ENCODE assay signal across 9 mouse cellular contexts in genomic region chr3:130494665-130495396, GRCm38 (mm10).
DNase-seq lines count a peak whose midpoint lies in the region; ATAC-seq lines count a peak whose summit lies in the region.
"Had no signal": no experiment of that assay in that cellular context is flagged by ENCODE, and none has a peak within 500 bp of the region (broad histone marks: within the 10 kb centered on the region; RNA-seq: fewer than 3 reads in every experiment).

No protein-coding gene starts in this region.

- H3K9me3 ChIP-seq in heart, embryonic 11.5 days (replicated peaks; ENCODE audit: control insufficient read depth, low read length): no peaks in the 10 kb centered on the region
- no peaks in the 10 kb centered on the region for H3K9me3 ChIP-seq in neural tube, embryonic 15.5 days (replicated peaks)
- H3K9me3 ChIP-seq: heart, embryonic 13.5 days had no signal

- intact Hi-C loops in heart, postnatal 36 days (cut with DNase I): no loop called here

- no peak overlapping the region for H3K9ac ChIP-seq in heart, embryonic 11.5 days (ENCODE audit: low read depth, low read length)
- no peak overlapping the region for H3K9ac ChIP-seq in neural tube, embryonic 15.5 days (replicated peaks)
- H3K9ac ChIP-seq: heart, embryonic 13.5 days had no signal

- H3K36me3 ChIP-seq in heart, embryonic 11.5 days (ENCODE audit: control insufficient read depth, insufficient read depth, low read length): no peaks in the 10 kb centered on the region
- H3K36me3 ChIP-seq in neural tube, embryonic 15.5 days: no peaks in the 10 kb centered on the region
- H3K36me3 ChIP-seq: heart, embryonic 13.5 days had no signal

- no peaks in the 10 kb centered on the region for H3K4me1 ChIP-seq in heart, embryonic 11.5 days (ENCODE audit: control insufficient read depth, insufficient read depth, low read length)
- H3K4me1 ChIP-seq in neural tube, embryonic 15.5 days: no peaks in the 10 kb centered on the region
- H3K4me1 ChIP-seq: heart, embryonic 13.5 days had no signal

- H3K27me3 ChIP-seq in heart, embryonic 11.5 days (ENCODE audit: control insufficient read depth, insufficient read depth, low read length): no peaks in the 10 kb centered on the region
- no peaks in the 10 kb centered on the region for H3K27me3 ChIP-seq in neural tube, embryonic 15.5 days (replicated peaks)
- H3K27me3 ChIP-seq: heart, embryonic 13.5 days had no signal

- H3K4me2 ChIP-seq in heart, embryonic 11.5 days: no peak overlapping the region
- no peak overlapping the region for H3K4me2 ChIP-seq in neural tube, embryonic 15.5 days
- H3K4me2 ChIP-seq: heart, embryonic 13.5 days had no signal

- no peak overlapping the region for H3K27ac ChIP-seq in heart, embryonic 11.5 days (ENCODE audit: low read depth, low read length)
- no peak overlapping the region for H3K27ac ChIP-seq in neural tube, embryonic 15.5 days (replicated peaks)
- H3K27ac ChIP-seq: heart, embryonic 13.5 days had no signal

- WGBS in heart, embryonic 11.5 days (ENCODE audit: insufficient replicate concordance): 76% methylated on average over 20 of the region's 20 CpGs
- WGBS in neural tube, embryonic 15.5 days: 76% methylated on average over 20 of the region's 20 CpGs

- no peak for ATAC-seq in heart, embryonic 11.5 days (replicated peaks; ENCODE audit: insufficient number of reproducible peaks, low FRiP score, low TSS enrichment)
- ATAC-seq in common myeloid progenitor, adult 5-6 weeks (replicated peaks; ENCODE audit: low read depth, poor library complexity, severe bottlenecking): peak; percentile 66; the same call in 1 of the 2 replicates
- no peak for ATAC-seq in neural tube, embryonic 15.5 days (ENCODE audit: low FRiP score)

- no peak overlapping the region for H3K4me3 ChIP-seq in heart, embryonic 11.5 days (ENCODE audit: low read depth, low read length)
- H3K4me3 ChIP-seq in neural tube, embryonic 15.5 days (replicated peaks): no peak overlapping the region
- H3K4me3 ChIP-seq: heart, embryonic 13.5 days had no signal

- DNase-seq in heart, adult 18-20 months: peak; percentile 22 to 24
- DNase-seq in ES-CJ7 (ENCODE audit: low read depth, low spot score): peak; percentile 39
- DNase-seq in heart, postnatal 36 days: peak; percentile 14 to 28
- DNase-seq in lung, postnatal 36 days: peak; percentile 74
- no peak for DNase-seq in spleen, postnatal 14 days (ENCODE audit: low spot score in 2 of 2)

Comparison
In these comparisons a context has a peak if more than half of its experiments do, and no peak if none do; other contexts are left out.
1. DNase-seq: peak in heart, adult 18-20 months (2 of 2), ES-CJ7 (single experiment), heart, postnatal 36 days (2 of 2) and lung, postnatal 36 days (single experiment); none in spleen, postnatal 14 days (0 of 2).